Mouse (Mus musculus): ENCODE data around the gene Usp48.

Gene Usp48

GRCm38 (mm10) chr4:137609702-137610101 is 16.1 kb downstream of the Usp48 start:
- peak; percentile 53 to 66 for DNase-seq (ENCODE audit: low spot score in 2 of 2)

GRCm38 (mm10) chr4:137610256-137610655 is 16.7 kb downstream of the Usp48 start:
- DNase-seq (ENCODE audit: low spot score in 2 of 2), result no peak

GRCm38 (mm10) chr4:137622847-137623246 is 29.3 kb downstream of the Usp48 start:
- DNase-seq (ENCODE audit: low spot score in 2 of 2), result no peak

GRCm38 (mm10) chr4:137627476-137628235 is 34.1 kb downstream of the Usp48 start:
- DNase-seq (ENCODE audit: low spot score in 2 of 2), result no peak

- no peak for DNase-seq (ENCODE audit: low spot score in 2 of 2)
Measured at GRCm38 (mm10) chr4:137628400-137628799, 34.8 kb downstream of the Usp48 start.

- DNase-seq (ENCODE audit: low spot score in 2 of 2), result no peak
Measured at GRCm38 (mm10) chr4:137629354-137629753, 35.8 kb downstream of the Usp48 start.

- no peak for DNase-seq (ENCODE audit: low spot score in 2 of 2)
Measured at GRCm38 (mm10) chr4:137630153-137630552, 36.6 kb downstream of the Usp48 start.

GRCm38 (mm10) chr4:137631596-137631995 is 38.0 kb downstream of the Usp48 start:
- DNase-seq (ENCODE audit: low spot score in 2 of 2), result no peak

GRCm38 (mm10) chr4:137633394-137633793 is 39.8 kb downstream of the Usp48 start:
- DNase-seq (ENCODE audit: low spot score in 2 of 2), result no peak

- DNase-seq (ENCODE audit: low spot score in 2 of 2), result no peak
Measured at GRCm38 (mm10) chr4:137636597-137636996, 43.0 kb downstream of the Usp48 start.

GRCm38 (mm10) chr4:137641556-137641955 is 48.0 kb downstream of the Usp48 start:
- DNase-seq (ENCODE audit: low spot score in 2 of 2), result no peak

- no peak for DNase-seq (ENCODE audit: low spot score in 2 of 2)
Measured at GRCm38 (mm10) chr4:137642101-137642500, 48.5 kb downstream of the Usp48 start.

GRCm38 (mm10) chr4:137643459-137643858 is 49.9 kb downstream of the Usp48 start:
- no peak for DNase-seq (ENCODE audit: low spot score in 2 of 2)

- DNase-seq (ENCODE audit: low spot score in 2 of 2), result no peak
Measured at GRCm38 (mm10) chr4:137646262-137646661, 52.7 kb downstream of the Usp48 start.

- no peak for DNase-seq (ENCODE audit: low spot score in 2 of 2)
Measured at GRCm38 (mm10) chr4:137647648-137648047, 54.1 kb downstream of the Usp48 start.

GRCm38 (mm10) chr4:137648230-137648629 is 54.7 kb downstream of the Usp48 start:
- no peak for DNase-seq (ENCODE audit: low spot score in 2 of 2)

GRCm38 (mm10) chr4:137650912-137651311 is 57.4 kb downstream of the Usp48 start:
- no peak for DNase-seq (ENCODE audit: low spot score in 2 of 2)

GRCm38 (mm10) chr4:137652835-137653346 is 59.3 kb downstream of the Usp48 start:
- no peak for DNase-seq (ENCODE audit: low spot score in 2 of 2)

GRCm38 (mm10) chr4:137655241-137656031 is 61.9 kb downstream of the Usp48 start:
- no peak for DNase-seq (ENCODE audit: low spot score in 2 of 2)

- no peak for DNase-seq (ENCODE audit: low spot score in 2 of 2)
Measured at GRCm38 (mm10) chr4:137657674-137658073, 64.1 kb downstream of the Usp48 start.

- DNase-seq (ENCODE audit: low spot score in 2 of 2), result no peak
Measured at GRCm38 (mm10) chr4:137659541-137659940, 66.0 kb downstream of the Usp48 start.

GRCm38 (mm10) chr4:137660364-137661077 is 67.0 kb downstream of the Usp48 start:
- DNase-seq (ENCODE audit: low spot score in 2 of 2), result no peak
